Mouse (Mus musculus): ENCODE measurements around the gene Gja5. TPM values are rescaled to one million over a fixed set of nuclear protein-coding genes. Genes with fewer than 3 reads are reported as not detected.

The Gja5 gene
- polyA plus RNA-seq (2014; fragmentation: Illumina TruSeq; extraction: RNeasy Lipid Tissue Mini Kit (QIAGEN cat#74804); ENCODE audit: low read depth, low replicate concordance) = 17.4 TPM

GRCm38 (mm10) chr3:96904393-96904792 lies at the start of gene Gja5:
TSS of gene Gja5 (plus strand) at chr3:96904693.

GRCm38 (mm10) chr3:96904851-96905541 lies 503 bp downstream of the Gja5 start, which contains the start of gene Gpr89:
TSS of gene Gpr89 (minus strand) at chr3:96905346.

GRCm38 (mm10) chr3:96925920-96926319 lies 21.4 kb downstream of the Gja5 start, which contains the start of gene Gja8:
TSS of gene Gja8 (minus strand) at chr3:96926020.

Other genes with a start within 250 kb of the Gja5 start
- gene Ankrd35, start 234.6 kb upstream of the Gja5 start, polyA plus RNA-seq (2014; fragmentation: Illumina TruSeq; extraction: RNeasy Lipid Tissue Mini Kit (QIAGEN cat#74804); ENCODE audit: low read depth, low replicate concordance) = 1.1 TPM
- gene Pias3, start 208.3 kb upstream of the Gja5 start, polyA plus RNA-seq (2014; fragmentation: Illumina TruSeq; extraction: RNeasy Lipid Tissue Mini Kit (QIAGEN cat#74804); ENCODE audit: low read depth, low replicate concordance) = 17.0 TPM
- gene Nudt17, start 196.1 kb upstream of the Gja5 start, polyA plus RNA-seq (2014; fragmentation: Illumina TruSeq; extraction: RNeasy Lipid Tissue Mini Kit (QIAGEN cat#74804); ENCODE audit: low read depth, low replicate concordance) = 4.1 TPM
- gene Polr3c, start 177.1 kb upstream of the Gja5 start, polyA plus RNA-seq (2014; fragmentation: Illumina TruSeq; extraction: RNeasy Lipid Tissue Mini Kit (QIAGEN cat#74804); ENCODE audit: low read depth, low replicate concordance) = 23.6 TPM
- gene Rnf115, start 177.0 kb upstream of the Gja5 start, polyA plus RNA-seq (2014; fragmentation: Illumina TruSeq; extraction: RNeasy Lipid Tissue Mini Kit (QIAGEN cat#74804); ENCODE audit: low read depth, low replicate concordance) = 24.0 TPM
- gene Pdzk1, start 75.4 kb upstream of the Gja5 start, polyA plus RNA-seq (2014; fragmentation: Illumina TruSeq; extraction: RNeasy Lipid Tissue Mini Kit (QIAGEN cat#74804); ENCODE audit: low read depth, low replicate concordance) = not detected
- gene Cd160, start 75.3 kb upstream of the Gja5 start, polyA plus RNA-seq (2014; fragmentation: Illumina TruSeq; extraction: RNeasy Lipid Tissue Mini Kit (QIAGEN cat#74804); ENCODE audit: low read depth, low replicate concordance) = not detected
- gene Gpr89, start 653 bp downstream of the Gja5 start, polyA plus RNA-seq (2014; fragmentation: Illumina TruSeq; extraction: RNeasy Lipid Tissue Mini Kit (QIAGEN cat#74804); ENCODE audit: low read depth, low replicate concordance) = 13.5 TPM
- not detected for gene Gja8, start 21.3 kb downstream of the Gja5 start, polyA plus RNA-seq (2014; fragmentation: Illumina TruSeq; extraction: RNeasy Lipid Tissue Mini Kit (QIAGEN cat#74804); ENCODE audit: low read depth, low replicate concordance)

Data from heart, adult 10 weeks (tissue).